9 mouse cellular contexts compared by ENCODE assay signal in genomic region chr5:127484813-127485486, GRCm38 (mm10).
DNase-seq lines count a peak whose midpoint lies in the region; ATAC-seq lines count a peak whose summit lies in the region.
"Had no signal": no experiment of that assay in that cellular context is flagged by ENCODE, and none has a peak within 500 bp of the region (broad histone marks: within the 10 kb centered on the region; RNA-seq: fewer than 3 reads in every experiment).

No protein-coding gene starts in this region.

- no peak for ATAC-seq in lung, embryonic 15.5 days (ENCODE audit: borderline replicate concordance, extremely low read depth, low FRiP score, low TSS enrichment)
- ATAC-seq in embryonic facial prominence, embryonic 13.5 days (ENCODE audit: insufficient number of reproducible peaks, insufficient read depth, low FRiP score, low TSS enrichment, low read depth) = no peak
- ATAC-seq in limb, embryonic 13.5 days (ENCODE audit: low FRiP score, low read depth) = peak; percentile 25; the same call in 1 of the 2 replicates
- no peak for ATAC-seq in neural tube, embryonic 14.5 days (ENCODE audit: low read depth)
- ATAC-seq in megakaryocyte-erythroid progenitor cell, adult 5-6 weeks (replicated peaks; ENCODE audit: low FRiP score, low TSS enrichment, poor library complexity, severe bottlenecking) = no peak

- no peak overlapping the region for H3K9ac ChIP-seq in lung, embryonic 15.5 days
- H3K9ac ChIP-seq in embryonic facial prominence, embryonic 13.5 days = no peak overlapping the region
- H3K9ac ChIP-seq in limb, embryonic 13.5 days = no peak overlapping the region
- H3K9ac ChIP-seq in neural tube, embryonic 14.5 days (replicated peaks; ENCODE audit: low read depth, low read length) = no peak overlapping the region

- peak overlapping the region; percentile 36 for H3K4me2 ChIP-seq in lung, embryonic 15.5 days
- H3K4me2 ChIP-seq in embryonic facial prominence, embryonic 13.5 days = 0 out of 2 replicates have a peak overlapping the region, but pooled peaks have one; percentile 9
- peak overlapping the region; percentile 38 for H3K4me2 ChIP-seq in limb, embryonic 13.5 days (replicated peaks)
- peak overlapping the region; percentile 21; the same call in 1 of the 2 replicates for H3K4me2 ChIP-seq in neural tube, embryonic 14.5 days (ENCODE audit: low read depth, low read length)

- peaks cover 33% of the 10 kb centered on the region for H3K4me1 ChIP-seq in lung, embryonic 15.5 days
- H3K4me1 ChIP-seq in embryonic facial prominence, embryonic 13.5 days = peaks cover 22% of the 10 kb centered on the region
- peaks cover 29% of the 10 kb centered on the region for H3K4me1 ChIP-seq in limb, embryonic 13.5 days
- peaks cover 11% of the 10 kb centered on the region for H3K4me1 ChIP-seq in neural tube, embryonic 14.5 days (ENCODE audit: control insufficient read depth, insufficient read depth, low read length)

- no peaks in the 10 kb centered on the region for H3K27me3 ChIP-seq in lung, embryonic 15.5 days
- H3K27me3 ChIP-seq in embryonic facial prominence, embryonic 13.5 days = no peaks in the 10 kb centered on the region
- no peaks in the 10 kb centered on the region for H3K27me3 ChIP-seq in limb, embryonic 13.5 days
- no peaks in the 10 kb centered on the region for H3K27me3 ChIP-seq in neural tube, embryonic 14.5 days (ENCODE audit: control insufficient read depth, insufficient read depth, low read length)

- H3K27ac ChIP-seq in lung, embryonic 15.5 days = peak overlapping the region; percentile 79
- H3K27ac ChIP-seq in embryonic facial prominence, embryonic 13.5 days = peak overlapping the region; percentile 44; the same call in 1 of the 2 replicates
- peak overlapping the region; percentile 64 for H3K27ac ChIP-seq in limb, embryonic 13.5 days
- H3K27ac ChIP-seq in neural tube, embryonic 14.5 days (ENCODE audit: low read depth, low read length) = no peak overlapping the region

- H3K9me3 ChIP-seq in lung, embryonic 15.5 days = no peaks in the 10 kb centered on the region
- H3K9me3 ChIP-seq in embryonic facial prominence, embryonic 13.5 days = no peaks in the 10 kb centered on the region; the same call in 1 of the 2 replicates
- H3K9me3 ChIP-seq in limb, embryonic 13.5 days = no peaks in the 10 kb centered on the region
- H3K9me3 ChIP-seq in neural tube, embryonic 14.5 days (ENCODE audit: control insufficient read depth, low read length) = no peaks in the 10 kb centered on the region

- WGBS in lung, embryonic 15.5 days = 35% methylated on average over 13 of the region's 13 CpGs
- WGBS in embryonic facial prominence, embryonic 13.5 days = 51% methylated on average over 13 of the region's 13 CpGs
- 10% methylated on average over 13 of the region's 13 CpGs for WGBS in limb, embryonic 13.5 days
- 13% methylated on average over 13 of the region's 13 CpGs for WGBS in neural tube, embryonic 14.5 days

- no peaks in the 10 kb centered on the region for H3K36me3 ChIP-seq in lung, embryonic 15.5 days
- peaks cover 9% of the 10 kb centered on the region; the same call in 1 of the 2 replicates for H3K36me3 ChIP-seq in embryonic facial prominence, embryonic 13.5 days
- H3K36me3 ChIP-seq in limb, embryonic 13.5 days = peaks cover 3% of the 10 kb centered on the region; the same call in 1 of the 2 replicates
- H3K36me3 ChIP-seq in neural tube, embryonic 14.5 days (ENCODE audit: control insufficient read depth, insufficient read depth, low read length) = no peaks in the 10 kb centered on the region

- no peak for DNase-seq in lung, adult 18-20 months
- DNase-seq in adrenal gland, postnatal 10 days = no peak
- DNase-seq: cerebellum, adult 2 months; gastrocnemius, postnatal 14 days had no signal

- H3K4me3 ChIP-seq in lung, embryonic 15.5 days = no peak overlapping the region
- no peak overlapping the region for H3K4me3 ChIP-seq in embryonic facial prominence, embryonic 13.5 days
- 0 out of 2 replicates have a peak overlapping the region, but pooled peaks have one; percentile 7 for H3K4me3 ChIP-seq in limb, embryonic 13.5 days
- no peak overlapping the region for H3K4me3 ChIP-seq in neural tube, embryonic 14.5 days (ENCODE audit: low read depth, low read length)
